Mouse (Mus musculus) heart, adult 2 months (tissue): ENCODE data around the gene Tacr2. TPM values are rescaled to one million over a fixed set of nuclear protein-coding genes. Genes with fewer than 3 reads are reported as not detected.

ENCODE experiments used
- DNase-seq, 2 experiments: peaks; one replicate each; pipeline ENCODE4 v3.0.0; 2021
- H3K27ac ChIP-seq: fragments of 200-600 bp; 2 replicates; pipeline ENCODE4 v1.8.1; 2022
- H3K27me3 ChIP-seq: fragments of 200-500 bp; 2 replicates; pipeline ENCODE4 v1.6.1; 2012; ENCODE audit warnings: mild to moderate bottlenecking, low read length, inconsistent platforms, mixed read lengths; ENCODE audit not compliant: control insufficient read depth, insufficient read depth
- H3K36me3 ChIP-seq: fragments of 200-500 bp; 2 replicates; pipeline ENCODE4 v1.6.1; 2012; ENCODE audit warnings: low read length, inconsistent platforms; ENCODE audit not compliant: control insufficient read depth, insufficient read depth
- H3K4me1 ChIP-seq: fragments of 200-500 bp; 2 replicates; pipeline ENCODE4 v1.6.1; 2011; ENCODE audit warnings: low read length; ENCODE audit not compliant: control insufficient read depth, insufficient read depth
- H3K4me3 ChIP-seq: fragments of 200-600 bp; 2 replicates; pipeline ENCODE4 v1.8.1; 2022
- H3K79me2 ChIP-seq: fragments of 200-500 bp; replicated peaks from 2 replicates; pipeline ENCODE4 v1.6.1; 2012; ENCODE audit warnings: mild to moderate bottlenecking, inconsistent platforms, low read length, moderate library complexity, mixed read lengths; ENCODE audit not compliant: control insufficient read depth, insufficient read depth
- H3K9ac ChIP-seq: fragments of 200-500 bp; 2 replicates; pipeline ENCODE4 v1.6.1; 2012; ENCODE audit warnings: low read depth, mild to moderate bottlenecking, control low read depth, inconsistent platforms, low read length, mixed read lengths
- CTCF ChIP-seq: fragments of 200-600 bp; IDR thresholded peaks from 2 replicates; pipeline ENCODE4 v1.8.1; 2022; ENCODE audit warnings: antibody characterized with exemption, mild to moderate bottlenecking, moderate library complexity
- EP300 ChIP-seq: fragments of 200-500 bp; IDR thresholded peaks from 2 replicates; pipeline ENCODE4 v1.6.1; 2011; ENCODE audit warnings: low read depth, low read length, control low read depth; ENCODE audit not compliant: insufficient read depth
- POLR2A ChIP-seq: fragments of 200-500 bp; IDR thresholded peaks from 2 replicates; pipeline ENCODE4 v1.6.1; 2011; ENCODE audit warnings: mild to moderate bottlenecking, low read depth, low read length, control low read depth; ENCODE audit not compliant: insufficient read depth
- WGBS: fragments of 180-500 bp; shearing (Covaris S2); methylation state at CpG from one replicate; pipeline ENCODE4 v1.1.7; 2018; 5-methylcytosine and 5-hydroxymethylcytosine counted together
- intact Hi-C: fragments of 180-260 bp; cut with DNase I; formaldehyde crosslinking; loops from one replicate; pipeline ENCODE4 v1.15.1; 2025
- polyA plus RNA-seq: library from polyadenylated mRNA; depleted of rRNA; stranded (reverse); fragments of >200 nt; gene quantifications from 2 replicates; pipeline ENCODE4 v1.2.3, GENCODE M21; 2012
- total RNA-seq, 2 experiments: library from RNA; stranded (reverse); gene quantifications; 2 replicates each; pipeline ENCODE4 v1.2.3; 2021

Tacr2 gene
- total and polyA plus RNA-seq, 3 experiments, result not detected

GRCm38 (mm10) chr10:62300006-62300827 lies 48.0 kb downstream of the Tacr2 start:
- Histone ChIP-seq H3K4me3 (no peak overlapping the region), H3K9ac (no peak overlapping the region), H3K4me1 (peaks cover 11% of the 10 kb centered on the region), H3K79me2 (no peaks in the 10 kb centered on the region; the same call in 1 of the 2 replicates), H3K27me3 (no peaks in the 10 kb centered on the region), H3K27ac (peak overlapping the region; percentile 60), H3K36me3 (peaks cover 3% of the 10 kb centered on the region; the same call in 1 of the 2 replicates)
- intact Hi-C loops, result loop anchor here (5.0 kb wide), 1 partner anchor 37 kb away; no protein-coding TSS in a partner anchor
- peak; percentile 57 to 72 for DNase-seq
- WGBS, result 9% methylated on average over 23 of the region's 23 CpGs
- TF ChIP-seq CTCF (no peak), POLR2A (no peak), EP300 (0 out of 2 replicates have a peak, but pooled peaks have one; percentile 1)

GRCm38 (mm10) chr10:62305090-62305489 lies 52.9 kb downstream of the Tacr2 start:
- intact Hi-C loops, result no loop called here
- TF ChIP-seq POLR2A (no peak), CTCF (no peak), EP300 (no peak)
- Histone ChIP-seq H3K27me3 (no peaks in the 10 kb centered on the region), H3K4me3 (no peak overlapping the region), H3K36me3 (peaks cover 3% of the 10 kb centered on the region; the same call in 1 of the 2 replicates), H3K79me2 (no peaks in the 10 kb centered on the region; the same call in 1 of the 2 replicates), H3K27ac (no peak overlapping the region), H3K9ac (no peak overlapping the region), H3K4me1 (peaks cover 7% of the 10 kb centered on the region)
- DNase-seq, result no peak
- WGBS, result 77% methylated on average over 6 of the region's 6 CpGs

GRCm38 (mm10) chr10:62306483-62306882 lies 54.2 kb downstream of the Tacr2 start:
- no peak for DNase-seq
- H3K36me3 ChIP-seq, result peaks cover under 1% of the 10 kb centered on the region; the same call in 1 of the 2 replicates
- no peaks in the 10 kb centered on the region for H3K27me3 ChIP-seq
- no peak overlapping the region for H3K27ac ChIP-seq
- no peak for TF ChIP-seq CTCF
- TF ChIP-seq POLR2A, result no peak
- H3K79me2 ChIP-seq, result no peaks in the 10 kb centered on the region; the same call in 1 of the 2 replicates
- no peak overlapping the region for H3K9ac ChIP-seq
- WGBS, result 29% methylated on average over 3 of the region's 3 CpGs
- no peaks in the 10 kb centered on the region for H3K4me1 ChIP-seq
- no peak overlapping the region for H3K4me3 ChIP-seq
- intact Hi-C loops, result no loop called here

- intact Hi-C loops, result no loop called here
- Histone ChIP-seq H3K4me1 (peaks cover 4% of the 10 kb centered on the region), H3K27ac (no peak overlapping the region), H3K79me2 (no peaks in the 10 kb centered on the region; the same call in 1 of the 2 replicates), H3K9ac (no peak overlapping the region), H3K36me3 (peaks cover 2% of the 10 kb centered on the region; the same call in 1 of the 2 replicates), H3K27me3 (no peaks in the 10 kb centered on the region), H3K4me3 (no peak overlapping the region)
- 91% methylated on average over 11 of the region's 11 CpGs for WGBS
- DNase-seq, result no peak
- TF ChIP-seq EP300, result no peak
- TF ChIP-seq CTCF, result no peak
- TF ChIP-seq POLR2A, result no peak
These were observed 56.8 kb downstream of the Tacr2 start for GRCm38 (mm10) chr10:62308896-62309491.

- peaks cover 6% of the 10 kb centered on the region; the same call in 1 of the 2 replicates for H3K36me3 ChIP-seq
- no peak for TF ChIP-seq POLR2A
- TF ChIP-seq EP300, result no peak
- TF ChIP-seq CTCF, result no peak
- H3K27ac ChIP-seq, result no peak overlapping the region
- no peak for DNase-seq
- intact Hi-C loops, result no loop called here
- no peaks in the 10 kb centered on the region for H3K27me3 ChIP-seq
- no peak overlapping the region for H3K9ac ChIP-seq
- peaks cover 7% of the 10 kb centered on the region for H3K4me1 ChIP-seq
- H3K4me3 ChIP-seq, result no peak overlapping the region
- 88% methylated on average over 5 of the region's 5 CpGs for WGBS
- no peaks in the 10 kb centered on the region for H3K79me2 ChIP-seq
These were observed 57.4 kb downstream of the Tacr2 start for GRCm38 (mm10) chr10:62309593-62309992.
